Mouse (Mus musculus): ENCODE data around the gene Slc46a3. TPM values are rescaled to one million over a fixed set of nuclear protein-coding genes. Genes with fewer than 3 reads are reported as not detected.

Gene Slc46a3
- 3.0 and 3.9 TPM in 2 replicates for polyA plus RNA-seq (2016; fragmentation: Nextera tagmentation; extraction: Ambion mirVana)

- WGBS, result under 1% methylated on average over 47 of the region's 47 CpGs
- H3K27me3 ChIP-seq (ENCODE audit: insufficient read depth, poor library complexity, severe bottlenecking), result peaks cover 33% of the 10 kb centered on the region
- no peaks in the 10 kb centered on the region for H3K9me3 ChIP-seq
- no peaks in the 10 kb centered on the region for H3K36me3 ChIP-seq
- H3K4me3 ChIP-seq, result peak within 1 kb of the TSS; percentile 68
- peaks cover 25% of the 10 kb centered on the region for H3K4me1 ChIP-seq (replicated peaks)
- peak within 1 kb of the TSS; percentile 75 for H3K27ac ChIP-seq
- peak; percentile 97 for DNase-seq (ENCODE audit: low spot score)
These were observed at the start of gene Slc46a3 for GRCm38 (mm10) chr5:147894455-147895076. Slc46a3 (minus strand) TSS chr5:147894815.

- no peaks in the 10 kb centered on the region for H3K36me3 ChIP-seq
- H3K4me3 ChIP-seq, result no peak overlapping the region
- no peaks in the 10 kb centered on the region for H3K27me3 ChIP-seq (ENCODE audit: insufficient read depth, poor library complexity, severe bottlenecking)
- no peak overlapping the region for H3K27ac ChIP-seq
- H3K9me3 ChIP-seq, result peaks cover 12% of the 10 kb centered on the region; the same call in 1 of the 2 replicates
- 87% methylated on average over 5 of the region's 5 CpGs for WGBS
- 0 out of 2 replicates have a peak, but pooled peaks cover under 1% of the 10 kb centered on the region for H3K4me1 ChIP-seq (replicated peaks)
- DNase-seq (ENCODE audit: low spot score), result no peak
These were observed 44.6 kb upstream of the Slc46a3 start for GRCm38 (mm10) chr5:147939226-147939625.

GRCm38 (mm10) chr5:147935096-147935495 is 40.5 kb upstream of the Slc46a3 start:
- Histone ChIP-seq H3K36me3 (no peaks in the 10 kb centered on the region), H3K4me1 (replicated peaks) (no peaks in the 10 kb centered on the region), H3K27ac (no peak overlapping the region), H3K4me3 (no peak overlapping the region), H3K27me3 (ENCODE audit: insufficient read depth, poor library complexity, severe bottlenecking) (no peaks in the 10 kb centered on the region), H3K9me3 (peaks cover 3% of the 10 kb centered on the region; the same call in 1 of the 2 replicates)
- 91% methylated on average over 13 of the region's 13 CpGs for WGBS
- DNase-seq (ENCODE audit: low spot score), result no peak

- Histone ChIP-seq H3K27ac (no peak overlapping the region), H3K4me3 (no peak overlapping the region), H3K4me1 (replicated peaks) (no peaks in the 10 kb centered on the region), H3K36me3 (no peaks in the 10 kb centered on the region), H3K9me3 (no peaks in the 10 kb centered on the region), H3K27me3 (ENCODE audit: insufficient read depth, poor library complexity, severe bottlenecking) (no peaks in the 10 kb centered on the region)
- DNase-seq (ENCODE audit: low spot score), result no peak
- WGBS, result 77% methylated on average over 7 of the region's 7 CpGs
These were observed 34.3 kb upstream of the Slc46a3 start for GRCm38 (mm10) chr5:147928668-147929497.

- H3K9me3 ChIP-seq, result no peaks in the 10 kb centered on the region
- WGBS, result 71% methylated on average over 15 of the region's 15 CpGs
- H3K27ac ChIP-seq, result no peak overlapping the region
- DNase-seq (ENCODE audit: low spot score), result peak; percentile 22
- no peaks in the 10 kb centered on the region for H3K27me3 ChIP-seq (ENCODE audit: insufficient read depth, poor library complexity, severe bottlenecking)
- H3K4me1 ChIP-seq (replicated peaks), result no peaks in the 10 kb centered on the region
- no peak overlapping the region for H3K4me3 ChIP-seq
- no peaks in the 10 kb centered on the region for H3K36me3 ChIP-seq
These were observed 31.5 kb upstream of the Slc46a3 start for GRCm38 (mm10) chr5:147925935-147926604.

- no peaks in the 10 kb centered on the region for H3K27me3 ChIP-seq (ENCODE audit: insufficient read depth, poor library complexity, severe bottlenecking)
- no peaks in the 10 kb centered on the region for H3K4me1 ChIP-seq (replicated peaks)
- H3K36me3 ChIP-seq, result no peaks in the 10 kb centered on the region
- no peak overlapping the region for H3K4me3 ChIP-seq
- no peak overlapping the region for H3K27ac ChIP-seq
- DNase-seq (ENCODE audit: low spot score), result no peak
- H3K9me3 ChIP-seq, result no peaks in the 10 kb centered on the region
- 89% methylated on average over 5 of the region's 5 CpGs for WGBS
These were observed 30.0 kb upstream of the Slc46a3 start for GRCm38 (mm10) chr5:147924621-147925020.

- Histone ChIP-seq H3K27me3 (ENCODE audit: insufficient read depth, poor library complexity, severe bottlenecking) (peaks cover 2% of the 10 kb centered on the region; the same call in 1 of the 2 replicates), H3K4me1 (replicated peaks) (peaks cover 9% of the 10 kb centered on the region), H3K27ac (0 out of 2 replicates have a peak overlapping the region, but pooled peaks have one; percentile 16), H3K4me3 (no peak overlapping the region), H3K9me3 (no peaks in the 10 kb centered on the region), H3K36me3 (no peaks in the 10 kb centered on the region)
- WGBS, result 83% methylated on average over 17 of the region's 17 CpGs
- DNase-seq (ENCODE audit: low spot score), result no peak
These were observed 23.6 kb upstream of the Slc46a3 start for GRCm38 (mm10) chr5:147918044-147918846.

- Histone ChIP-seq H3K27ac (no peak overlapping the region), H3K36me3 (no peaks in the 10 kb centered on the region), H3K4me1 (replicated peaks) (peaks cover 11% of the 10 kb centered on the region), H3K4me3 (no peak overlapping the region), H3K27me3 (ENCODE audit: insufficient read depth, poor library complexity, severe bottlenecking) (peaks cover 3% of the 10 kb centered on the region; the same call in 1 of the 2 replicates), H3K9me3 (no peaks in the 10 kb centered on the region)
- WGBS, result 90% methylated on average over 9 of the region's 9 CpGs
- DNase-seq (ENCODE audit: low spot score), result no peak
These were observed 21.6 kb upstream of the Slc46a3 start for GRCm38 (mm10) chr5:147916171-147916570.

- WGBS, result 53% methylated on average over 6 of the region's 6 CpGs
- Histone ChIP-seq H3K9me3 (no peaks in the 10 kb centered on the region), H3K4me3 (no peak overlapping the region), H3K36me3 (no peaks in the 10 kb centered on the region), H3K27ac (no peak overlapping the region), H3K27me3 (ENCODE audit: insufficient read depth, poor library complexity, severe bottlenecking) (peaks cover 3% of the 10 kb centered on the region; the same call in 1 of the 2 replicates), H3K4me1 (replicated peaks) (peaks cover 11% of the 10 kb centered on the region)
- DNase-seq (ENCODE audit: low spot score), result no peak
These were observed 20.5 kb upstream of the Slc46a3 start for GRCm38 (mm10) chr5:147915038-147915566.

GRCm38 (mm10) chr5:147913241-147913842 is 18.7 kb upstream of the Slc46a3 start:
- Histone ChIP-seq H3K36me3 (no peaks in the 10 kb centered on the region), H3K4me1 (replicated peaks) (peaks cover 11% of the 10 kb centered on the region), H3K27ac (peak overlapping the region; percentile 68), H3K27me3 (ENCODE audit: insufficient read depth, poor library complexity, severe bottlenecking) (peaks cover 3% of the 10 kb centered on the region; the same call in 1 of the 2 replicates), H3K4me3 (no peak overlapping the region; the same call in 1 of the 2 replicates), H3K9me3 (no peaks in the 10 kb centered on the region)
- 41% methylated on average over 14 of the region's 14 CpGs for WGBS
- DNase-seq (ENCODE audit: low spot score), result no peak

GRCm38 (mm10) chr5:147911744-147912143 is 17.1 kb upstream of the Slc46a3 start:
- H3K27ac ChIP-seq, result no peak overlapping the region
- no peak overlapping the region for H3K4me3 ChIP-seq
- no peaks in the 10 kb centered on the region for H3K9me3 ChIP-seq
- 90% methylated on average over 5 of the region's 5 CpGs for WGBS
- no peak for DNase-seq (ENCODE audit: low spot score)
- H3K36me3 ChIP-seq, result no peaks in the 10 kb centered on the region
- H3K4me1 ChIP-seq (replicated peaks), result peaks cover 11% of the 10 kb centered on the region
- peaks cover 3% of the 10 kb centered on the region; the same call in 1 of the 2 replicates for H3K27me3 ChIP-seq (ENCODE audit: insufficient read depth, poor library complexity, severe bottlenecking)
